Mouse (Mus musculus) liver, adult 2 months (tissue): ENCODE measurements around the gene B3galt1.

Experiments used
- CTCF ChIP-seq: fragments of 200-500 bp; IDR thresholded peaks from 2 replicates; pipeline ENCODE4 v1.5.1; 2011; ENCODE audit warnings: low read depth, low read length, control low read depth
- POLR2A ChIP-seq: fragments of 200-500 bp; IDR thresholded peaks from 2 replicates; pipeline ENCODE4 v1.6.1; 2011; ENCODE audit warnings: low read length, control low read depth; ENCODE audit not compliant: insufficient read depth; ENCODE audit errors: extremely low read depth

GRCm38 (mm10) chr2:68084483-68084882 is 518.8 kb downstream of the B3galt1 start:
- TF ChIP-seq POLR2A (no peak), CTCF (no peak)
